27 mouse cellular contexts compared by ENCODE assay signal in the genomic region with DNA sequence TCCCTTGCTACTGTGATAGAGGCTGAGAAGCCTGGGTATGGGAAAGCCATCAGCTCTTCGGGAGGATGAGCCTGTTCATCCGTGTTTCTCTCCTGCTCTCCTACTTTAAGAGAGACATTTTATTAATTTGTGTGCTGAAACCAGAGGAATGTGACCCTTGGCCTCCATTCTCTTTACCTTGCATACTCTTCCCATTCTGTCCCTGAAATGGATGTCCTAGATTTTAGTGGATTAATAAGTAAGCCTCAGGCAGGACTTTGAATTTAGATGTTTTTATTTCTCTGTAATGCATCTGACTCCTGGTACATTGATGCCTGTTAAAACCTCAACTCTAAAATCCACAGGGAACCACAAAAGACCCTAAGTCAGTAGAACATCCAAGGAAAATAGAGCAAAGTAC. TPM values are rescaled to one million over a fixed set of nuclear protein-coding genes. Genes with fewer than 3 reads are reported as not detected.
DNase-seq lines count a peak whose midpoint lies in the region; ATAC-seq and TF ChIP-seq lines count a peak whose summit lies in the region.
"Had no signal": no experiment of that assay in that cellular context is flagged by ENCODE, and none has a peak within 500 bp of the region (broad histone marks: within the 10 kb centered on the region; RNA-seq: fewer than 3 reads in every experiment).

No protein-coding gene starts in this region.

- WGBS in kidney, embryonic 15.5 days = 52% methylated on average over 2 of the region's 2 CpGs
- 50% methylated on average over 2 of the region's 2 CpGs for WGBS in kidney, postnatal 0 days

- TF ChIP-seq CTCF in kidney, postnatal 0 days (IDR thresholded peaks at IDR 0.05; ENCODE audit: low read depth) = no peak

- H3K4me1 ChIP-seq in kidney, embryonic 15.5 days = no peaks in the 10 kb centered on the region
- no peaks in the 10 kb centered on the region for H3K4me1 ChIP-seq in kidney, postnatal 0 days (replicated peaks; ENCODE audit: insufficient read depth, low read length)
- H3K4me1 ChIP-seq: forebrain, embryonic 10.5 days; forebrain, embryonic 13.5 days; heart, embryonic 12.5 days; heart, embryonic 15.5 days; hindbrain, embryonic 10.5 days; hindbrain, embryonic 13.5 days had no signal

- ATAC-seq in kidney, embryonic 15.5 days (replicated peaks; ENCODE audit: low FRiP score) = no peak
- ATAC-seq in kidney, postnatal 0 days (replicated peaks; ENCODE audit: low FRiP score, low read depth) = no peak; the same call in 1 of the 2 replicates
- ATAC-seq in granulocyte monocyte progenitor cell, adult 5-6 weeks (replicated peaks; ENCODE audit: poor library complexity, severe bottlenecking) = no peak
- ATAC-seq: forebrain, embryonic 13.5 days; forebrain, embryonic 16.5 days; Patski had no signal

- no peak overlapping the region for H3K4me3 ChIP-seq in kidney, embryonic 15.5 days (replicated peaks)
- H3K4me3 ChIP-seq in kidney, postnatal 0 days (replicated peaks; ENCODE audit: low read depth, low read length) = no peak overlapping the region
- H3K4me3 ChIP-seq: forebrain, embryonic 10.5 days; forebrain, embryonic 13.5 days; gastrocnemius, adult 2 months; heart, embryonic 12.5 days; heart, embryonic 15.5 days; hindbrain, embryonic 10.5 days; hindbrain, embryonic 13.5 days had no signal

- no peak overlapping the region for H3K9ac ChIP-seq in kidney, embryonic 15.5 days
- no peak overlapping the region for H3K9ac ChIP-seq in kidney, postnatal 0 days (ENCODE audit: low read depth, low read length)
- H3K9ac ChIP-seq: forebrain, embryonic 13.5 days; heart, embryonic 12.5 days; heart, embryonic 15.5 days; hindbrain, embryonic 13.5 days had no signal

- peak; percentile 36 for DNase-seq in kidney, adult 11 months
- DNase-seq in kidney, adult 8-10 months = peak; percentile 27 to 75
- DNase-seq in kidney, postnatal 10 days = no peak
- peak; percentile 3 for DNase-seq in Muller cell, postnatal 12 days (ENCODE audit: inconsistent ontology term)
- DNase-seq in kidney, postnatal 0 days (ENCODE audit: low spot score) = no peak
- DNase-seq in urinary bladder, adult 2 months (ENCODE audit: low spot score) = no peak
- DNase-seq: adrenal gland, postnatal 10 days; cerebellum, adult 18-20 months; cerebellum, adult 9-10 months; cerebellum, postnatal 14 days; gastrocnemius, adult 2 months; gastrocnemius, postnatal 14 days; heart, adult 18-20 months; heart, postnatal 36 days had no signal

- H3K9me3 ChIP-seq in kidney, embryonic 15.5 days (replicated peaks) = no peaks in the 10 kb centered on the region
- no peaks in the 10 kb centered on the region for H3K9me3 ChIP-seq in kidney, postnatal 0 days (replicated peaks; ENCODE audit: low read length)
- H3K9me3 ChIP-seq: forebrain, embryonic 10.5 days; forebrain, embryonic 13.5 days; heart, embryonic 12.5 days; heart, embryonic 15.5 days; hindbrain, embryonic 10.5 days; hindbrain, embryonic 13.5 days had no signal

- no peaks in the 10 kb centered on the region for H3K36me3 ChIP-seq in kidney, embryonic 15.5 days
- no peaks in the 10 kb centered on the region for H3K36me3 ChIP-seq in kidney, postnatal 0 days (ENCODE audit: insufficient read depth, low read length)
- H3K36me3 ChIP-seq: forebrain, embryonic 10.5 days; hindbrain, embryonic 10.5 days had no signal

- no peak overlapping the region for H3K4me2 ChIP-seq in kidney, embryonic 15.5 days
- no peak overlapping the region for H3K4me2 ChIP-seq in kidney, postnatal 0 days (ENCODE audit: low read length)
- H3K4me2 ChIP-seq: forebrain, embryonic 13.5 days; heart, embryonic 12.5 days; heart, embryonic 15.5 days; hindbrain, embryonic 13.5 days had no signal

- no peak overlapping the region for H3K27ac ChIP-seq in kidney, embryonic 15.5 days
- H3K27ac ChIP-seq in kidney, postnatal 0 days = peak overlapping the region; percentile 36; the same call in 1 of the 2 replicates
- H3K27ac ChIP-seq: forebrain, embryonic 10.5 days; forebrain, embryonic 13.5 days; gastrocnemius, adult 2 months; heart, embryonic 15.5 days; hindbrain, embryonic 10.5 days; hindbrain, embryonic 13.5 days had no signal

- H3K27me3 ChIP-seq in kidney, embryonic 15.5 days = no peaks in the 10 kb centered on the region
- no peaks in the 10 kb centered on the region for H3K27me3 ChIP-seq in kidney, postnatal 0 days (ENCODE audit: insufficient read depth, low read length)
- H3K27me3 ChIP-seq: forebrain, embryonic 13.5 days; heart, embryonic 12.5 days; heart, embryonic 15.5 days; hindbrain, embryonic 13.5 days; Patski had no signal

RNA-seq across cellular contexts. Expression of a gene that starts 14.4 kb away (rescaled TPM):
- polyA plus RNA-seq in kidney, embryonic 15.5 days (2015; fragmentation: Nextera tagmentation; extraction: Ambion mirVana) = 0.14 TPM in 1 of 2 replicates, not detected in the other
- 0.22 and 0.34 TPM in 2 replicates for polyA plus RNA-seq in kidney, postnatal 0 days (2015; fragmentation: Nextera tagmentation; extraction: Ambion mirVana)
- total RNA-seq in granulocyte monocyte progenitor cell, adult 5-6 weeks (2014; fragmentation: Nextera tagmentation) = 4.8 and 5.5 TPM in 2 replicates
- total RNA-seq in granulocyte monocyte progenitor cell, adult 5-6 weeks (2017) = 6.0 and 8.2 TPM in 2 replicates
- polyA plus RNA-seq in urinary bladder, adult 2 months (2012; rRNA removed) = 8.4 and 9.8 TPM in 2 replicates
- polyA plus RNA-seq: embryonic facial prominence, embryonic 11.5 days; heart, embryonic 12.5 days; heart, embryonic 15.5 days had no signal

RNA-seq across cellular contexts. Expression of a gene that starts 43.7 kb away (rescaled TPM):
- 0.21 and 0.41 TPM in 2 replicates for polyA plus RNA-seq in kidney, embryonic 15.5 days (2015; fragmentation: Nextera tagmentation; extraction: Ambion mirVana)
- 0.28 and 0.39 TPM in 2 replicates for polyA plus RNA-seq in kidney, postnatal 0 days (2015; fragmentation: Nextera tagmentation; extraction: Ambion mirVana)
- total RNA-seq in granulocyte monocyte progenitor cell, adult 5-6 weeks (2014; fragmentation: Nextera tagmentation) = not detected in 2 replicates
- total RNA-seq in granulocyte monocyte progenitor cell, adult 5-6 weeks (2017) = not detected in 2 replicates
- not detected in 2 replicates for polyA plus RNA-seq in urinary bladder, adult 2 months (2012; rRNA removed)
- total RNA-seq: gastrocnemius, adult 2 months; gastrocnemius, postnatal 14 days; gastrocnemius, postnatal 4 days; heart, adult 18-20 months; heart, postnatal 10 days had no signal
- polyA plus RNA-seq: embryonic facial prominence, embryonic 11.5 days had no signal

Comparison
In these comparisons a context has a peak if more than half of its experiments do, and no peak if none do; other contexts are left out.
1. DNase-seq: peak in kidney, adult 11 months (single experiment), kidney, adult 8-10 months (2 of 2) and Muller cell, postnatal 12 days (single experiment); none in kidney, postnatal 10 days (single experiment), kidney, postnatal 0 days (single experiment) and urinary bladder, adult 2 months (single experiment).